Mouse (Mus musculus) gastrocnemius, postnatal 36 days (tissue): Measurements from ENCODE around the gene Golgb1. TPM values are rescaled to one million over a fixed set of nuclear protein-coding genes. Genes with fewer than 3 reads are reported as not detected.

Experiments
- DNase-seq, 2 experiments: peaks; one replicate each; pipeline ENCODE4 v3.0.0; 2022
- intact Hi-C: fragments of 180-260 bp; cut with DNase I; formaldehyde crosslinking; loops from one replicate; pipeline ENCODE4 v1.15.1; 2025
- total RNA-seq, 2 experiments: library from RNA; stranded (reverse); gene quantifications; 2 replicates each; pipeline ENCODE4 v1.2.3; 2021

Gene Golgb1
- total RNA-seq, 2 experiments from 2014 or later, result 19.1 to 24.9 TPM

- DNase-seq, result no peak
- intact Hi-C loops, result no loop called here
Observed at GRCm38 (mm10) chr16:36912311-36912710, 37.4 kb downstream of the Golgb1 start.

- intact Hi-C loops, result no loop called here
- no peak for DNase-seq
Observed at GRCm38 (mm10) chr16:36914195-36914594, 39.3 kb downstream of the Golgb1 start.

DNA sequence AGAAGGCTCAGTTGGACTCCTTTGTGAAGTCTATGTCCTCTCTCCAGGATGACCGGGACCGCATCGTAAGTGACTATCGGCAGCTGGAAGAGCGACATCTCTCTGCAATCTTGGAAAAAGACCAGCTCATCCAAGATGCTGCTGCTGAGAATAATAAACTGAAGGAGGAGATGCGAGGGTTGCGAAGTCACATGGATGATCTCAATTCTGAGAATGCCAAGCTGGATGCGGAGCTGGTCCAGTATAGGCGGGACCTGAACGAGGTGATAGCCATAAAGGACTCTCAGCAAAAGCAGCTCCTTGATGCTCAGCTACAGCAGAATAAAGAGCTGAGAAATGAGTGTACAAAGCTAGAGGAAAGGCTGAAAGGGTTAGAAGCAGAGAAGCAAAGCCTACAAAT is 43.6 kb downstream of the Golgb1 start:
- no peak for DNase-seq
- intact Hi-C loops, result no loop called here

GRCm38 (mm10) chr16:36920410-36920809 is 45.5 kb downstream of the Golgb1 start:
- DNase-seq, result no peak
- intact Hi-C loops, result no loop called here

GRCm38 (mm10) chr16:36921067-36921613 is 46.2 kb downstream of the Golgb1 start:
- intact Hi-C loops, result no loop called here
- DNase-seq, result no peak

GRCm38 (mm10) chr16:36921980-36922379 is 47.0 kb downstream of the Golgb1 start:
- no peak for DNase-seq
- intact Hi-C loops, result no loop called here

DNA sequence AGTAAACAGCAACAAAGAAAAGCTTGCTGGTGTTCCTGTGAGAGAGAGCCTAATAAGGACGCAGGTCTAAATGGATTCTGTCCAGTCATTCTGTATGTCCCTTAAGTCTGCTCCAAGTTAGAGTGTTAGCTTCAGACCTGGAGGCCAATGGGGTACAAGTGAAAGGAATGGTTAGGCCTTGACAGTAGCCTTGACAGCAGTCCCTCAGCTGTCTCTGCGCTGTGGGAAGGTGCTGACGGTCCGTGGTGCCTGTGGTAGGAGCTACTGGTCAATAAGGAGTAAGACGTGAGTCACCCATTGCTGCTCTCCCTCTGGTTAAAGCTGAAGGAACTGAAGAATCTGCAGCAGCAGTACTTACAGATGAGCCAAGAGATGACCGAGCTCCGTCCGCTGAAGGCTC is 49.4 kb downstream of the Golgb1 start:
- intact Hi-C loops, result no loop called here
- no peak for DNase-seq

DNA sequence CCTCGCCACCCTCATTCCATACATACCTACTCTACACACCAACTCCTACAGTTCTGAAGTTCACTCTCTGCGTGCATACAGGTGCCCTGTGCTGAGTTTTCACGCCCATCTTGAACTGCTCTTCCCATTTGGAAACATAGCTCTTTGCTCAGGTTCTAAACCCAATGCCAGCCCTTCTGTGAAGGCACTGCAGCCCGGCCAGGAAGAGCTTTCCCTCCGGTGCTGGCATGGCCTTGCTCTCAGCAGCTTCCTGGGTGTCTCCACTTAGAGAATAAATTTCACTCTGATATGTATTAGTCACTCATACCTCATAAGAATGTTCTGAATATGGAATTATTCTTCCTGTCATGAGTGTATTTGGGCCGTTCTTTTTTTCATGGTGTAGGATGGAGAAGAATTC is 50.4 kb downstream of the Golgb1 start:
- intact Hi-C loops, result no loop called here
- no peak for DNase-seq

- DNase-seq, result no peak
Observed at GRCm38 (mm10) chr16:36925797-36926196, 50.9 kb downstream of the Golgb1 start.

DNA sequence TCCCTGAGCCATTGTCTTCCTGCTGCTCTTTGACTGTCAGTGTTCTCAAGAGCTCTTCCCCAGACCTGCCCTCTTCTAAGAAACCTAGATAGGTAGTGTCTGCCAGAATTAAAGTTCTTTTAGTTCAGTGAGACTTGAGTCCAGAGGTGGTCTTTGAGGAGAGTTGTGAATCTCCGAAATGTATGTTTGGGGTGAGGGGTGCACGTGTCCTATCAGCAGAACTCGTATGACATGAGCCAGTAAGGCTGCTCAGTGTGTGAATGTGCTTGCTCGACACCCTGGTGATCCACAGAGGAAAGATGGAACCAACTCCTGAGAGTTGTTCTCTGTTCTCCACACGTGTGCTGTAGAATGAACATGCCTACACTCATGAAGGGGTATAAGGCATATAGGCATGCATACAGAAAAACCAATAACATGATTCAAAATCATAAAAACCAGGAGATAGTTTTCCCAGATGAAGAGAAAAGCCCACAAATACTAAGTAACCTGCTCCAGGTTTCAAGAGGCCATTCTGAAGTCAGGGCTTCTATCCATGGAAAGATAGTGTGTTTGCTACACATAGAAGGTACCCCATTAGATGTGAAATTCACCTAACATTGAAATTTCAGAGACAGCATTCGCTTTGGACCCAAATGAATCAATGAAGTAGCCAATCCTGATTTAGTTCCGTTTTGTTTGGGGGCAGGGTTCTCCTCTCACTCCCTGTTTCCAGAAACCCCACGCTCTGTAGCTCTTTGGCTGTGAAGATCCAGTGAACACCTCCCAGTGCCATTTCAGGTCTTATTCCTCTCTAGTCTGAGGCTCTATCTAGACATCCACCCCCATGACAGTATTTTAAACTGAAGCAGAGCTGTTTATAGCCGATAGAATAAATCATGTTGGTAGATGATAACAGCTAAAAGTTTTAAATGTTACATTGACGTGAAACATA is 51.8 kb downstream of the Golgb1 start:
- intact Hi-C loops, result no loop called here
- DNase-seq, result no peak

More at GRCm38 (mm10) chr16:36925797-36926196, 50.9 kb downstream of the Golgb1 start:
- intact Hi-C loops, result no loop called here

DNA sequence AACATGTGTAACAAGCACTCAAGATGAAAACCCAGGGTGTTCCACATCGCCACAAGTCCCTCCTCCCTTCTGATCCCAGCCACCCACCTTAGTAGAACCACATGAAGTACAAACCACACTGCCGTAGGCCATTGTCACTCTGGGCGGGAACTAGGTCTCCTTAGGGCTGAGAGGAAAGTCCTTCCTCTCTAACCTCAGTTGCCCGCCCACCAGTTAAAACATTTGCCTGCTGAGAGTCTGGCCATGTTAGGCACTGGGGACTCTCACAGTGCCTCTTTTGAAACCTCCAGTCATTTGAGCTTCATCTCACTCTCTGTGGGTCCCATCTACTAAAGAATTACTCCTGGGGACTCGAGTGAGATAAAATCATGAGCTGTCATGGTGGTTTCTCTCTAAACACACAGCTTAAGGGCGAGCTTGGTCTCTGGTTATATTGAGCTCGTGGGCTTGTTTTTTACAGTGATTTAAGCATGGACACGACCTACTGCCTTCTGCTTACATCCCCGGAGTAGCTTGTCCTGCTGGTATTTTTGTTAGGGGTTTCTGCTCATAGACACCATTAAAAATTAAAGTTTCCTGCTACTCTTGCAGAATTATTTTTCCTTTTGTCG is 52.7 kb downstream of the Golgb1 start:
- DNase-seq, result no peak
- intact Hi-C loops, result no loop called here

DNA sequence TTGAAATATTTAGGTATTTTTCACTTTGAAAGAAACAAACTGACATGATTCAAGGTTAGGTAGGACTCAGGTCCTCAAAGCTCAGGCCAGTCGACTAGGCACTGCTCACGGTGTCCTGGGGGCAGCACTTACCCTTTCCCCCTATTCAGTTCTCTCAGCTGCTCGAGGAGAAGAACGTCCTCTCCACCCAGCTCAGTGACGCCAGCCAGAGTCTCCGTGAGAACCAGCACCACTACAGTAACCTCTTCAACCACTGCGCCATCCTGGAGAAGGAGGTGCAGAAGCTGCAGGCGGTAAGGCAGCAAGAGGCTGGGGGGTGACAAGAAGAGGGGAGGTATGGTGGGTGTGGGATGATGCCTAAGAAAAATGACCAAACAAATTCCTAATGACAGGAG is 53.2 kb downstream of the Golgb1 start:
- DNase-seq, result no peak
- intact Hi-C loops, result no loop called here

GRCm38 (mm10) chr16:36929216-36929615 is 54.3 kb downstream of the Golgb1 start:
- DNase-seq, result no peak
- intact Hi-C loops, result no loop called here

DNA sequence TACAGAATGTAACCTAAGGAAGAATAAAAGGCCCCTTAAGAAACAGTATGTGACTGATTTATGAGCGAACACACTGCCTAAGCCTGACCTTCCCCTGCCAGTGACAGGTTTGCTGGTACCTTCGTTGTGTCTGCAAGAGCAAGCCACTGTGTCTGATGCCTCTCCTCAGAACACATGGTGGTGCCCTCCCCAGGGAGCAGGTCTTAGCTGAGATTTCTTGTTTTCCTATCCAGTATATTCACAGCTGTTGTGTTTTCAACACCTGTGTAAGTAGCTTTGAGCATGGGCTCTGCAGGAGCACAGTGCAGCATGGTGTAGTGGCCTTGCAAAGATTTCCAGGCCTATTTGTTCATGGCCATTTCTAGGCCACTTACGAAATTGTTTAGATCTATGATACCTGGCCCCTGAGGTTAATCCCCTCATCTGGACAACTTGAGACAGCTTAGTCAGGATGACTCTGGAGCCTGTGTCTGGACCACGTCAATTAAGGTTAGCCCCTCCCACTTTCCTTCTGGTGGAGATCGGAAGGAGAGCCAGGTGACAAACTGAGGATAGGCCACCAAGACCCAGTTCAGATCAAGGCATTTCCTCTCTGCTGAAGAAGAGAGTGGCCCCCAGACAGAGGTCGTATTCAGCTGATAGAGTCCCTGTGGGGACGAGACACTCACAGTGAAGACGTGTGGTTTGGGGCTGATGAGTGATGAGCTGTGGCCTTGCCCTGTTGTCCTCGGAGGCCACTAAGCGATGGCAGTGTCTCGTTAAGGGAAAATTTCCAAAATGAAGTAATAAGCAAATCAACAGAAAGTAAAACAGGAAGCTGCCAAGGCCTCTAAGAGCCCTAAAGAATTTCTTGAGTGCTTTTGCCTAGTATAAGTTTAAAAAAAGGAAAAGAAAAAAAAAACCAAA is 55.5 kb downstream of the Golgb1 start:
- DNase-seq, result no peak
- intact Hi-C loops, result loop anchor here (5.0 kb wide), 1 partner anchor 48 kb away; no protein-coding TSS in a partner anchor

DNA sequence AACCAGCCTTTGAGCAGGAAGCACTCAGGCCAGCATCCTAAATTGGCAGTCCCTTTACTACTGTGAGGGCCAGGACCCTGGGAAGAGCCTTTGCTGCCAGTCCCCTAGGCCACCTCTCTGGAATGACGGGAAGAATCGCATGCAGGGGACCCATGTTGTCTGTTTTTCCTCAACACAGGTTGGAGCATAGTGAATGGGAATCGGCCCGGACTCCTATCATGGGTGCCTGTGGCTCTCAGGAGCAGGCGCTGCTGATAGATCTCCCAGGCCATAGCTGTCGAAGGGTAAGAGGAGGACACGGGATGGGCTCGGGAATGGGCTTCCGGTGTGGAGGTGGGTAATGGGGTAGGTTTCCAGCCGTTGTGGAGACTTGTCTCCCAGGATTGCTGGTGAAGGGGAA is 56.4 kb downstream of the Golgb1 start:
- no peak for DNase-seq
- intact Hi-C loops, result loop anchor here (5.0 kb wide), 1 partner anchor 49 kb away; no protein-coding TSS in a partner anchor

DNA sequence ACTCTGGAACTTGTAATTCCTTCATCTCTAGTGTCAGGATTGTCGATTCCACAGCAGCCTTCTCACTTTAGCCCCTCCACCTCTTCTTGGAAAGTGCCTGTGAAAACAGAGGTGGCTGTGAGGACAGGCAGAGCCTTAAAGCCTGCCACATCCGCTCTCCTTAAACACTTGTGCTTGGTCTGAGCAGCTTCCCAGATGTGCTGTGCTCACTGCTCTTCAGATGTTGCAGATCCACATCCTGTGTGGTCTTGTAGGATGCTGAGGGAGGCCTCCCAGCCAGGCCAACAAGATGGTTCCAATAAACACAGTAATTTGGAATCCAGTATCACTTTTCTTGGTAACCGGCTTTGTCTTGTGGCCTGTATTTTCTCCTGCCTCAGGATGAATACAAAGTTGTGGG is 57.0 kb downstream of the Golgb1 start:
- DNase-seq, result no peak
- intact Hi-C loops, result loop anchor here (5.0 kb wide), 1 partner anchor 50 kb away; no protein-coding TSS in a partner anchor

- intact Hi-C loops, result loop anchor here (5.0 kb wide), 1 partner anchor 50 kb away; no protein-coding TSS in a partner anchor
- DNase-seq, result no peak
Observed at GRCm38 (mm10) chr16:36932546-36932945, 57.6 kb downstream of the Golgb1 start.

GRCm38 (mm10) chr16:36934131-36934840 is 59.3 kb downstream of the Golgb1 start:
- intact Hi-C loops, result loop anchor here (5.0 kb wide), 1 partner anchor 52 kb away; no protein-coding TSS in a partner anchor
- DNase-seq, result no peak

DNA sequence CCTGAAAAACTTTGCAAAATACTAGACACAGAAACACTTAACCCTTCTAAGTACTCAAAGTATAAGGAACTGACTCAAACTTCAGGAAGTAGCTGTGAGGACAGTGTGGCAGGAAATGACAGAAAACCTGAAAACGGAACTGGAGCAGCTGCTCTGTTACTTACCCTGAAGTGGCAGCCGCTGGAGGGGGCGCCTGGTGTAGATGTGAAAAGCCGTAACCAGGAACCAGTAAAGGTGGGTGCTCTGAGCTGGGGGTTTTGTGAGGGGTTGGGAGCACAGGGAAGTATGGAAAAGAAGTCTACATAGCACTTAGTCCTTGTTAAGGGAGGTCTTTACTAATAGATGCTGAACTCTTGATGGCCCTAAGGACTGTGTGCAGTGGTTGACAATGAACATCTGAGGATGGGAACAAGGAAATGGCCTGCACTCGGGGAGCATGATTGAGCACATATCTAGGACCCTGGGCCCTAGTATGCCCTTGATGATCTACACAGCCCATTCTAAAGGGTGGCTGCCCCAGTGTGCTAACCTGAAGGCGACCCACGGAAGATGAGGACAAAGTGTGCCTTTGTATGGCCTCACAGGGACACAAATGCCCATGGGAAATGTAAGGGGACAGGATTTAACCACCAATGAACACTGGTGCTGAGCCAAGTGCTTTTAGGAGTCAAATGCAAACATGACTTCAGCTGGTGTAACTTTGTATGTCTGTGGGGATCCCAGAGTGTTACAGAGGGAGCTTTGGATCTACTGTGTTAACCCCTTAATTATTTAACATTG is 60.1 kb downstream of the Golgb1 start, which contains the start of gene Hcls1:
Hcls1 (plus strand) TSS at position 143 of the 780 bp plus-strand sequence.
- no peak for DNase-seq
- intact Hi-C loops, result loop anchor here (5.0 kb wide), 1 partner anchor 53 kb away; no protein-coding TSS in a partner anchor
